Mouse (Mus musculus): ENCODE data around the gene Ddc. TPM values are rescaled to one million over a fixed set of nuclear protein-coding genes. Genes with fewer than 3 reads are reported as not detected.

Ddc gene
- polyA plus RNA-seq, 1 experiment: 3.4 TPM

GRCm38 (mm10) chr11:11878278-11878980 is 19.5 kb downstream of the Ddc start:
- DNase-seq (ENCODE audit: low spot score): no peak

- DNase-seq (ENCODE audit: low spot score): no peak
Measured at GRCm38 (mm10) chr11:11877891-11878277, 20.1 kb downstream of the Ddc start.

GRCm38 (mm10) chr11:11876366-11876765 is 21.6 kb downstream of the Ddc start:
- DNase-seq (ENCODE audit: low spot score): no peak

- no peak for DNase-seq (ENCODE audit: low spot score)
Measured at GRCm38 (mm10) chr11:11875230-11875629, 22.7 kb downstream of the Ddc start.

GRCm38 (mm10) chr11:11873023-11873908 is 24.7 kb downstream of the Ddc start:
- DNase-seq (ENCODE audit: low spot score): no peak

- DNase-seq (ENCODE audit: low spot score): no peak
Measured at GRCm38 (mm10) chr11:11872140-11872795, 25.7 kb downstream of the Ddc start.

- no peak for DNase-seq (ENCODE audit: low spot score)
Measured at GRCm38 (mm10) chr11:11871197-11871813, 26.6 kb downstream of the Ddc start.

GRCm38 (mm10) chr11:11867971-11868481 is 29.9 kb downstream of the Ddc start:
- no peak for DNase-seq (ENCODE audit: low spot score)

- DNase-seq (ENCODE audit: low spot score): no peak
Measured at GRCm38 (mm10) chr11:11866696-11867095, 31.2 kb downstream of the Ddc start.

GRCm38 (mm10) chr11:11865128-11865527 is 32.8 kb downstream of the Ddc start:
- DNase-seq (ENCODE audit: low spot score): no peak

GRCm38 (mm10) chr11:11864446-11865101 is 33.4 kb downstream of the Ddc start:
- no peak for DNase-seq (ENCODE audit: low spot score)

- no peak for DNase-seq (ENCODE audit: low spot score)
Measured at GRCm38 (mm10) chr11:11862502-11862901, 35.4 kb downstream of the Ddc start.

GRCm38 (mm10) chr11:11856959-11857358 is 41.0 kb downstream of the Ddc start:
- no peak for DNase-seq (ENCODE audit: low spot score)

- no peak for DNase-seq (ENCODE audit: low spot score)
Measured at GRCm38 (mm10) chr11:11855685-11856131, 42.2 kb downstream of the Ddc start.

GRCm38 (mm10) chr11:11855061-11855672 is 42.8 kb downstream of the Ddc start:
- DNase-seq (ENCODE audit: low spot score): no peak

GRCm38 (mm10) chr11:11853731-11854461 is 44.0 kb downstream of the Ddc start:
- DNase-seq (ENCODE audit: low spot score): no peak

- no peak for DNase-seq (ENCODE audit: low spot score)
Measured at GRCm38 (mm10) chr11:11851957-11852505, 45.9 kb downstream of the Ddc start.

GRCm38 (mm10) chr11:11850476-11851267 is 47.3 kb downstream of the Ddc start:
- no peak for DNase-seq (ENCODE audit: low spot score)

All from urinary bladder, adult 2 months (tissue).